Mouse (Mus musculus): ENCODE measurements around the gene Olfr173. TPM values are rescaled to one million over a fixed set of nuclear protein-coding genes. Genes with fewer than 3 reads are reported as not detected.

Gene Olfr173
- not detected for total RNA-seq (2023)

GRCm38 (mm10) chr16:58800168-58800567 is at the start of gene Olfr173:
TSS of gene Olfr173 (minus strand) at chr16:58800268.

DNA sequence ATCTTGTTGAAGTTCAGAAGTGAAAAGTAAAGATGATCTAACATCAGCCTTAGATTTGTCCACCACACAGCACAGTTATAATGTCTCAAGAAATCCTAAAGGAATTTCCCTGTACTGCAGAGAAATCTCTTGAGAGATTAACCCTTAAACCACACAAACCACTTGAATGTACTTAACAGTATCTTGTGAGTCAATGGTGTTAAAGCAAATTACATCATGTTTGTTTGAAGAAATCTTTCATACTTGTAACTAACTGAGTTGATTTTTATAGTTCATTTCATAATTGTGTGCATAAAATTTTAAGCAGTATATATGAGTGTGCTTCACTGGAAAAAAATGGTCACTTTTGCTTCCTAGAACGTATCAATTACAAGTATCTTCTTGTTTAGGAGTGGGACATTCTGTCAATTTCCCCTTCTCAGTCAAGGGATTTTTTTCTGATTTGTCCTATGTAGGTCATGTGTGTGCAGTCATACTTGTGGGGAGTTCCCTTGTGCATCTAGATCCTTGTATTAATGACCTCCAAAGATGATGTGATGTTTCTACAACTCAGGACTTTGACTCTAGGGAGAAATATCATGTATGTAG is 26.8 kb upstream of the Olfr173 start, which contains the start of gene Olfr175-ps1:
Olfr175-ps1 (minus strand) TSS at position 51 of the 588 bp plus-strand sequence.

GRCm38 (mm10) chr16:58763076-58763475 is 37.0 kb downstream of the Olfr173 start, which contains the start of gene Olfr172:
TSS of gene Olfr172 (minus strand) at chr16:58763176.

Other genes with a start within 250 kb of the Olfr173 start
- not detected for gene Gm813, start 183.3 kb downstream of the Olfr173 start, total RNA-seq (2023)
- gene E330017A01Rik, start 161.5 kb downstream of the Olfr173 start, total RNA-seq (2023): not detected
- gene Cpox, start 130.0 kb downstream of the Olfr173 start, total RNA-seq (2023): 12.8 TPM
- gene Gpr15, start 81.2 kb downstream of the Olfr173 start, total RNA-seq (2023): not detected
- 44.7 TPM for gene Cldnd1, start 72.4 kb downstream of the Olfr173 start, total RNA-seq (2023)
- gene Olfr172, start 37.1 kb downstream of the Olfr173 start, total RNA-seq (2023): not detected
- gene Olfr175-ps1, start 26.5 kb upstream of the Olfr173 start, total RNA-seq (2023): not detected
- not detected for gene Olfr177, start 74.5 kb upstream of the Olfr173 start, total RNA-seq (2023)
- gene Olfr178, start 91.8 kb upstream of the Olfr173 start, total RNA-seq (2023): not detected
- gene Olfr181, start 128.5 kb upstream of the Olfr173 start, total RNA-seq (2023): not detected
- not detected for gene Olfr180, start 129.1 kb upstream of the Olfr173 start, total RNA-seq (2023)
- gene Olfr183, start 195.1 kb upstream of the Olfr173 start, total RNA-seq (2023): not detected
- not detected for gene Olfr186, start 230.0 kb upstream of the Olfr173 start, total RNA-seq (2023)
- not detected for gene Olfr187, start 239.5 kb upstream of the Olfr173 start, total RNA-seq (2023)